Mouse (Mus musculus) adrenal gland, postnatal 14 days (tissue): ENCODE data around the gene Dbnl. TPM values are rescaled to one million over a fixed set of nuclear protein-coding genes. Genes with fewer than 3 reads are reported as not detected.

Source experiments
- DNase-seq: peaks from one replicate; pipeline ENCODE4 v3.0.0; 2021; ENCODE audit warnings: mixed read lengths
- total RNA-seq: library from RNA; stranded (reverse); gene quantifications from 2 replicates; pipeline ENCODE4 v1.2.3, GENCODE M21; 2021

Dbnl gene
- total RNA-seq, 1 experiment from 2014 or later: 51.7 TPM

DNA sequence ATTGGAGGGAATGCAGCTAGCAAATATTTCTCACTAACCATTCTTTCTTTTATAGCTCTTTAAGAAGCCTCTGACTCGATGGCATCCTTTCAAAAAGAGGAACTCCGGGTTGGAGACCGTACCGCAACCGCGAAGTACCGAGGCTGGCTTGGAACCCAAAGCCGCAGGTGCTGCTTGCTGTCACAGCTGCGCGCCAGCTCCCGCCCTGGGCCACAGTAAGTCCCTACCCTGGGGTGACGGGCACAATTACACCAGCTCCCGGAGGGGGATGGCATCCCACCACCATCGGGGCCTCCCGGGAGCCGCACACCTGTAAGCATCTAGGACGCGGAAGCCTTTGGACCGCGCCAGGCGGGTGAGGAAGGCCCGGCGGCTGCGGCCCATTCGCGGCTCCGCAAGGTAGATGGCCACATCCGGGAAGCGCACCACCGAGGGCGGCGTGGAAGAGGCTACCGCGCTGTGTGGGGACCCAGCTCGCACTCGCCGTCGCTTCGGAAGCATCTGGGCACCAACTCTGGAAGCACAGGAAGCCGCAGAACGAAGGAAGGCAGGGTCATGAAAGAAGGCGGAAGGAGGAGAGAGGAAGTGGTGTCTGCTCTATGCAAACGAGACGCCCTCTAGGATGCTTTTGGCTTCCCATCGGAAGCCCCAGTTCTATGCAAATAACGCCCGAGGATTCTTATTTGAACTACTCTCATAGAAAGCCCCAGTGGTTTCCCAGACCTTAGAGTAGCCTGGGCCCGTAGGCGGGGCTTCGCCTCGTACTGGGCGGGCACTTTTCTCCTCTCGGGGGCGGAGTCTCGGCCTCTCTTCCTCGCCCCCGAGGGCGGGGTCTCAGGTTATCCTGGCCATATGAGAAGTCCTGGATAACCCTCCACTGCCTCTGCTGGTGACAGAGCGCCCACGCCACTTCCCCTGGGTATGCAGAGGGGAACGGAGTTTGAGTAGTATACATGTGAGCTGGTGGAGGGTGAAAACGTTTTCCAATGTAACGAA lies 49.3 kb downstream of the Dbnl start, which contains the start of gene Polm:
Polm (minus strand) TSS at position 766 of the 996 bp plus-strand sequence.
- peak; percentile 96 for DNase-seq

DNA sequence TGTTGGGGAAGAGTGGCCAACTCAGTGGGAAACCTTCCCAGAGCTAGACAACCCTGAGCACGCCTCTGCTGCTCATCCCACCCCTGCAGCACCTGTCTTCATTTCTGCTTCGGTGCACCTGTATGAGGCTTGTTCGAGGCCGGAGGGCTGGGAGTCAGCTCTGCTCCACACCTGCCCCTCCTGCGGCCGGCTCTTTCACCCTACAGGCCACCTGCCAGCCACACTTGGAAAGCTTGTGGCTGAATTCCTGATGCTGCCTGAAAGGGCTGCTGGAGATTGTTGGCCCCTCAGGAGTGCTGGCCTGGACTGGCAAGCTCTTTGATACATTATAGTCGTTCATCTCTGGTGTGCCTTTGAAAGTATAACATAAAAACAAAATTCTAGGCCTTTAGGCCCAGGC lies 52.1 kb downstream of the Dbnl start:
- no peak for DNase-seq

DNA sequence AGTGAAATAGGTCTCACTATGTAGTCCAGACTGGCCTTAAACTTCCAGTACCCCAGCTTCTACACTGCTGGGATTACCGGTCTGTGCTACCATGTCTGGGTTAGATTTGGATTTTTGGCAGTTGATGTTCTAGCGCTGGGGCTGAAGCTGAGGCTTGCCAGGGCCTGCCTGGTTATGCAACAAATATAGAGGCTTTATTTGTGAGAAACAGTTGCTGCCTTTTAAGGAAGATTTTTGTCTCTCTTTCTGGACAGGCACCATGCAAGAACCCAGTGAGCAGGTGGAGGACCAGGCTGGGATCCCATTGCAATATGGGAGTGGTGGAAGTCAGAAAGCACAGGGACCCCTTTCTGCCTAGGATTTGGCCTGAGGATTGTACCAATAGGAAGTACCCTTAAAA lies 53.5 kb downstream of the Dbnl start:
- no peak for DNase-seq

DNA sequence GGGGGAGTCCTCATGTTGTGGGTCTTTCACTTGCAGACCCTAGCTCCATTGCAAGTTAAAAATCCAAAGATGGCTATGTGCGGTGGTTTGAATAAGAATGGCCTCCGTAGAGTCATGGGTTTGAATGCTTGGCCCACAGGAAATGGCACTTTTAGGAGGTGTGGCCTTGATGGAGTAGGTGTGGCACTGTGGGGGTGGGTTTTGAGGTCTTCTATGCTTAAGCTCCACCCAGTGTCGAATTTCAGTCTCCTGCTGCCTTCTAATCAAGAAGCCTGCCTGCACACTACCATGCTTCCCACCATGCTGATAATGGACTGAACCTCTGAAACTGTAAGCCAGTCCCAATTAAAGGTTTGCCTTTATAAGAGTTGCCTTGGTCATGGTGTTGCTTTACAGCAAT lies 54.8 kb downstream of the Dbnl start:
- peak; percentile 1 for DNase-seq

DNA sequence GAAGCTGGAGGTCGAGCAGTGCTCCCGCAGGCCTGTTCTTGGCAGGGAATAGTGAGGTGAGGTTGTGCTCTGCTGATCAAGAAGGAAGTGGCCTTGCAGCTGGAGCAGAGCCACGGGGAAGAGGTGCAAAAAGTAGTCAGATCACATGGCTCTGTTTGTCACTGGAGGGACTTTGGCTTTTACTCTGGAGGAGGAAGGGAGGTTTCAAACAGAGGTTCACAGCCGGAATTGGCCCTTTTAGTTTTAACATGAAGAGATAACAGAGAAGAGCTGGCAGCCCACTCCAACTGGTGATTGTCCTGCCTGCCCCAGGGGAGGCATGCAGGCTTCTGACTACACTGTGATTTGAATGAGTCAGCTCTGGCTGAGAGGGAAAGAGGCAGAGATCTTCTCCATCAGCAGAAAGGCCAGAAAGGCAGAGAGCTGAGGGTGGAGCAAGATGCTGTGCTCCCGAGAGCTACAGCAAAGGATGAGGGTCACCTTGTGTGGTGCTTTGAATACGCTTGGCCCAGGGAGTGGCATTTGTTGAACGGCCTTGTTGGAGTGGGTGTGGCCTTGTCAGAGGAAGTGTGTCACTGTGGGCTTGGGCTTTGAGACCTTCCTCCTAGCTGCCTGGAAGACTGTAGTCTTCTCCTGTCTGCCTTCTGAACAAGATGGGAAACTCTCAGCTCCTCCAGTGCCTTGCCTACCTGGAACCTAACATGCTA lies 58.5 kb downstream of the Dbnl start:
- peak; percentile 66 for DNase-seq

DNA sequence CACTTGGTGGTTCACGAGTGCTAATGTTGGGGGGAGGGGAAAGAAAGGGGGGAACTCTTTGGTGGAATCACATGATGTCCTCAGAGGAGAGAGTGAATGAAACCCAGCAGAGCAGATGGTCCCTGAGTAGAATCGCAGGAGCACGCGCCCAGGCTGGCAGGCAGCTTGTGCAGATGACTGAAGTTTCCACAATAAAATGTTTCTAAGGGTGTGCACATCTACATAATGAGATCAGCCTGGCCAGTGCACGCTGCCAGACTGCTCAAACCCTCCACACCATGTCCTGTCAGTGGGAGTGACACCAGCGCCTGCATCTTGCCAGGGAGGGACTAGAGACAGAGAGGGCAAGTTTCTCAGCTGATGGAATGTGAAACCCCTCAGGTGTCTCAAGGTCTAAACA lies 60.5 kb downstream of the Dbnl start:
- DNase-seq: no peak

DNA sequence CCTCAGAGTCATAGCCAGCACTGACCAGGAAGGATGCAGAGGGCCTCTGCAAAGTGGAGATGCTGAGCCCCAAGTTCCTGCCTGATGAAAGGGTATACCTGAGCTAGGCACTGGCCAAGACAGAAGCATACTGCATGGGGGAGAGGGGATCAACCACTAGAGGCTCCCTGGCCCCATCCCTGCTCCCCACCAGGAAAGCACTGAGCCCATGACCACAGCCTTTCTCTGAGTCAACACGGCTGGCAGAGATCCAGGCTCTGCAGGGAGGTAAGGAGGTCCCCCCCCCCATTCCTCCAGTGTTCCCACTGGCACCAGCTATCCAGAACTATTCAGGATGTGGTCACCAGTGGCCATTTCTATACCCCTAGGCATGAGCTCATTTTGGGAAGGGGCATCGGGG lies 61.0 kb downstream of the Dbnl start:
- no peak for DNase-seq

DNA sequence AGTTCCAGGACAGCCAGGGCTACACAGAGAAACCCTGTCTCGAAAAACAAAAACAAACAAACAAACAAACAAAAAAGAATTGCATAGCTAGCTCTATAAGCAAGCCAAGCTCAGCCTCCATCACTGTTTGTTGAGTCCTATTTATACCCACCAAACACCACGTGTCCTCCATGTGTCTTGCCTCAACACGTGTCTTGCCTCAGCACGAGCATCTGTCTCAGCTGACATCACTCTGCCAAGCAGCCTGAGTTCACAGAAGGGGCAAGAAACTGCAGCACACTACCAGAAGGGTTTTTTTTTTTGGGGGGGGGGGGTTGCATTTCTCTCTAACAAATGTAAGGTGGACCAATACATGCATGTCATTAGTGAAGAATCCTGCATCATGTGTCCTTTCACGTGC lies 62.2 kb downstream of the Dbnl start:
- no peak for DNase-seq

Other genes starting within 250 kb of the Dbnl start
- 22.5 and 24.4 TPM in 2 replicates for gene Ccdc117, start 246.3 kb upstream of the Dbnl start, total RNA-seq
- gene Ankrd36, start 218.8 kb upstream of the Dbnl start, total RNA-seq: not detected in 2 replicates
- 148 and 152 TPM in 2 replicates for gene Mrps24, start 72.8 kb upstream of the Dbnl start, total RNA-seq
- gene Urgcp, start 26.1 kb upstream of the Dbnl start, total RNA-seq: 56.0 and 56.9 TPM in 2 replicates
- gene Pgam2, start 15.2 kb downstream of the Dbnl start, total RNA-seq: not detected in 2 replicates
- gene Polm, start 49.5 kb downstream of the Dbnl start, total RNA-seq: 8.4 and 11.9 TPM in 2 replicates
- 203 and 213 TPM in 2 replicates for gene Aebp1, start 73.5 kb downstream of the Dbnl start, total RNA-seq
- gene Pold2, start 89.8 kb downstream of the Dbnl start, total RNA-seq: 35.6 and 42.1 TPM in 2 replicates
- not detected in 2 replicates for gene Myl7, start 110.3 kb downstream of the Dbnl start, total RNA-seq
- 3.8 and 18.3 TPM in 2 replicates for gene Gck, start 161.6 kb downstream of the Dbnl start, total RNA-seq
- gene Ykt6, start 167.2 kb downstream of the Dbnl start, total RNA-seq: 71.1 and 77.9 TPM in 2 replicates